Mouse (Mus musculus) MEL-GATA-1-ER (cell line): ENCODE measurements around the gene Akna.

Source experiments
- DNase-seq: peaks from one replicate; pipeline ENCODE4 v3.0.0-alpha.2; 2012; ENCODE audit warnings: low read depth; ENCODE audit errors: extremely low read depth

Gene Akna

DNA sequence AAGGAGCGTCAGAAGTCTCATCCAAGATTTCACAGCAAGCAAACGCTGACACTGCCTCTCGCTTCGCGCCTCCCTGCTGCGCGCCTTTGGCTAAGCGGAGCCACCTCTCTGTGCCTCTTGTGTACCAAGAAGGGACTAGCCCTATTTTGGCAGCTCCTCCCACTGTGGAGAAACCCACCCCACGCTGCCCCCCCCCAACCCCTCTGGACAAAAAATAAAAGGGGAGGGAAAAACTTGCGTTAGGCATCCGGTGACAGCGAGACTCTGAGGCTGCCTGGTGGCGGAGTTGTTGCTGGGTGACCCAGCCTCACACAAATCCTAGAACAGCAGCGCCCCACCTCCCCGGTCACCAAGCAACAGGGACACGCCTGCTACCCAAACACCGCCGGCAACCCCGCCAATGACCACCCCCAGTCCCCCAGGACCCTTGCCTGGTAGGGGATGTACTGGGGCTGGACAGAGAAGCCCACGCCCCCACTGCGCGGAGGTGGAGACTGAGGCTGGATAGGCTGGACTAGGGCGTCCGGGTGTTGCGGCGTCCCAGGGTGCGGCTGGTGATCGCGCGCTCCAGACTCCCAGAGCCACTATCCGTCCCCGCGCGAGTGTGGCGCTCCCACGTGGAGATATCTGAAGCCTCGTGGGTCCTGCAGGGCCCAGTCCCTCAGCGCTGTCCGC is 6.9 kb upstream of the Akna start:
- no peak for DNase-seq

DNA sequence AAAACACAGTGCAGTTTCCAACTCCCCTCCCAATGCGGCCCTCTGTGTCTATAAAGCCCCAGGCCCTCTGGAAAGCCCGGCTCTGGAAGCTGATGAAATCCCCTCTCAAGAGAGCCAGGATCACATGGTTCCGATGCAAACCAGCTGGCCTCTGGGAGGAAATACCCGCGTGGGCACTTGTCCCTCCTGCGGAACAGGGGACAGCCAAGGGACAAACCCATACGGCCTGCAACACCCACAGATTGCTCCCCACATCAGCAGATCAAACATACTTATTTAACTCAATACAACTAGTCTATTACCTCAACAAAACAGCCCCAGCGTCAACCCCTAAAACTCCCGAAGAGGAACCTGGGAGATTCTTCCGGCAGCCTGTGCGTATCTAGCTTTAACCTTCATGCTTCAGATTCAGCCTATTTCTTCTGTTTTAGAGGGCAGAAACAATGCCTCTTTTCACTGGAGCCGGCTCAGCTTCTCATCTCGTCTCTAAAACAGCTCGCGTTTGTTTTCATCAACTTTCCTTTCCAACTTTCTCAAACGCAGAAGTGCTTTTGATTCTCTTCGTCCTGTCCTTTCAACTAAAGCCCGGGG is 6.3 kb upstream of the Akna start:
- DNase-seq: no peak

DNA sequence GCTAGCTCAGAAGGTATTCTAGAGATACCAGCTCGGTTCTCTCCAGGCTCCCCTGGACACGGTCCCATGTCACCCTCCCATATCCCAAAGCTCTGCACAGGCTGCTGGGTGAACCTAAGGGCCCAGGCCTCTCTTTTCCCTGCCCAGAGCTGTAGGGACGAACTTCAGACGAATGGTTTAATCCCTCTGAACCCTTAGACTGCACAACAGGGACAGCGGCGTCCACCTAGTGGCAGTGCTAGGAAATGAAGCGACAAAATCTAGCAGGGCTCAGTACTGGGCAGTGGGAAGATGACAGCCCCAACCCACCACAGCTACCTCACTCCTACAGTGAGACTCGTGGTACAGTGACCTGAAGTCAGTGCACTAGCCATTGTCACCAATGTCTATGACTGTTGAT is 5.5 kb upstream of the Akna start:
- peak; percentile 54 for DNase-seq

DNA sequence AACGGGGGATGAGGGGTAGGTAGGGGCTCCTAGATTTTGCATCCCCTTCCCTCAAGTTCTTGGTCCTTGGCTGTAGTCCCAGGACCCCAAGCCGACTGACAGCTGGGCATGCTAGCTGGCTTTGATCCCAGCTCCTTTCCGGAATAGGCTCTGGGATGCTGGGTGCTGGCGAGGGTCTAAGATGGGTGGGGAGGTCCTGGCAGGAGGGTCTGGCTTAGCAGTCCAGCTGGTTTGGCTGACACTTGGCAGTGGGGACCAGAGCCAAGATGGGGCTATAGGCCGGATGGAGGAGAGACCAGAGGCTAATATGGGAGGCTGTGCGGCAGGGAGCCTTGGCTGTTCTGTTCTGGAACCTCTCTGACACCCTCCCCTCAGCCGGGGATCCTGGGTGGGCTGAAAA is 5.1 kb upstream of the Akna start:
- no peak for DNase-seq

DNA sequence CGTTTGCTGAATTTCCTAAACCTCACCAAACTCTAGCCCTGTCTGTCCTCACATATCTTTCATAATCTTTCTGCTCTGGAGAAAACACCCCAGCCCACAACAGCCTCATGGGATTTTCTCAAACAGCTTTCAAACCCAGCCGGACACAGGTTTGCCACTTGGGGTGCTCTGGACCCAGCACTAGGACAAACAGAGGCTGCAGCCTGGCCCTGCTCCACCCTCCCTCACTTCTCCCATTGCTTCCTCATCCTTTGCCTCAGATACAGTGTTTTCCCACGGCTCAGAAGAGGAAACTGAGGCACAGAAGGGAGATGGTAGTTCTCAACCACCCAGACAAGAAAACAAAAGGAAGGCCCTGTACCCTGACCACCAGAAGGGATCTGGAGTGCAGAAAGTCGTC is 2.5 kb upstream of the Akna start:
- no peak for DNase-seq

DNA sequence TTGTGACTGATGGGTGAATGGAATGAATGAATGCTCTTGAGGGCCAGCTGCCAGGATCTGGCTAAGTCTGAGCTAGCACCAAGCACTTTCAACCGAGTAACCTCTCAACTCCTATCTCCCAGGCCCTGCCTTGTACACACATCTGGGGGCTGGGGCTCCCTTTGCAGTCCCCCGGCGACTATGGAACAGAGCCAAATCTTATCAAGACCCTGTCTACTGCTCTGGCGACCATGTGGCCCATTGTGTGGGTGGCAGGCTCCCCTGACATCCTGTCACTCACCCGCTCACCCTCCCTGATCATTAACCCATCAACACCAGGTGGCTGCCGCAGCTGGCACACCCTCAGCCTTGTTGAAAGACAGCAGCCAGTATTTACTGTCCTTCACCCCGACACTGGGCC is 1.9 kb upstream of the Akna start:
- no peak for DNase-seq

DNA sequence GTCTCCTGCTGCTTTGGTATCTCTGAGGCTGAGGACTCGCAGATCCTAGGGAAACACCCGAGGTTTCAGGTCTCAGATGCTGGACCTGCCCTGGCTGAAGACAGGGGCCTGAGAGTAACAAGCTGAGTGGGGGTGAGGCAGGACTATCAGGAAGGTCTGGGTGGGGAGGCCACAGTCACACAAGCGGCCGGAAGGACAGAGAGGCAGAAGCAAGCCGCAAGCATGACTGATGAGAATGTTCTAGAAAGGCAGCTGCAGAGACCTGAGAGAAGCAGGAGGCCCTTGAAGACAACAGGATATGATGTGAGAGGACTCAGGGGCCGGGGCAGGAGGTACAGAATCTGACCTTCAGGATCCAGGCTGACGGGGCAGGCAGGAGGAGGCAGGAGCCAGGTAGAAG is 1.1 kb upstream of the Akna start:
- DNase-seq: no peak

DNA sequence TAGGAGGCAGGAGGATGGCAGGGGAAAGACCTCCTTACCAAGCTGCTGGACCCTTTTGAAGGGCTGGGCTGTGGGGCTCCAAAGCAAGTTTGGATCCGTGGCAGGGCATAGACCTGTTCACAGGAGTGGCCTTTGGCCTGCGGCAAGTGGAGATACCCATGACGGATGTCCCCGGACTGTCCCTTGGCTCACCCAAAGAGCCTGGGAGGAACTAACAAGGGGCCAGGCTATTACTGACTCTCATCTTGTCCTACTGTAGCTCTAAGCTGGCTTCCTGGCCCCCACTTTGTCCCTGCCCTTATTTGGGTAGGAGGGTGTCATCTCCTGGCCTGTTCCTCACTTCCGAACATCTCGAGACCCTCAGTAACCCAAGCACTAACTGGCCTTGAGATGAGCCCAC is 596 bp downstream of the Akna start:
- no peak for DNase-seq

DNA sequence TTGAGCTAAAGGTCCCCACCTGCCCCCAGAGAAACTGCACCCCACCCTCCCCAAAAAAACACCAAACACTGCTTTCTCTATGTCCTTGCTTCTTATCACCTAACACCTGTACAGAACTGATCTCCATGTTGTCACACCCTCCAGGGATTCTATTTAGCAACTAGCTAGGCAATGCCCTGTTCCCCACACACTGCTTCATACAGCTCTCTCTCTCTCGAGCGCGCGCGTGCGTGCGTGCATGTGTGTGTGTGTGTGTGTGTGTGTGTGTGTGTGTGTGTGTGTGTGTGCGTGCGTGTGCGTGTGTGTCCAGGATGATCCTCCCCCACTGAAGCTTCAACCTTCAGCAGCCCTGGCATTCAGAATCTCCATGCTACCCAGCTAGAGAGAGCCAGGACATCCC is 1.1 kb downstream of the Akna start:
- DNase-seq: no peak

DNA sequence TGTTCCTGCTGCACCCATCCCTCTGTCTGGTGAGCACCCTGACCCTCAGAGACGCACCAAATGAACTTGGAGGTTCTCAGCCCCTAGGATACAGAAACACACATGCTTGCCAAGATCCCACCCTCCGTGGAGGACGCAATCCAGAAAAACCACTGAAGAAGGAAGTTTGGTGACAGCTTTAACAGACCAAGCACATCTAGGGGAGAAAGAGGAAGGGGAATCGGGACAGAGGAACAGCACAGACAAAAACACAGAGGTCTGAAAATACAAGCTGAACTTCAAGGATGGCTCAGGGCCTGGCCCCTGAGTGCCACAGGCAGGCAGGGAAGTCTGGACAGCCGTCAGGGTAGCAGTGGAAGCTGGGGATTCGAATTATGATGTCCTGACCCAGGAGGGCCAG is 1.5 kb downstream of the Akna start:
- peak; percentile 56 for DNase-seq

DNA sequence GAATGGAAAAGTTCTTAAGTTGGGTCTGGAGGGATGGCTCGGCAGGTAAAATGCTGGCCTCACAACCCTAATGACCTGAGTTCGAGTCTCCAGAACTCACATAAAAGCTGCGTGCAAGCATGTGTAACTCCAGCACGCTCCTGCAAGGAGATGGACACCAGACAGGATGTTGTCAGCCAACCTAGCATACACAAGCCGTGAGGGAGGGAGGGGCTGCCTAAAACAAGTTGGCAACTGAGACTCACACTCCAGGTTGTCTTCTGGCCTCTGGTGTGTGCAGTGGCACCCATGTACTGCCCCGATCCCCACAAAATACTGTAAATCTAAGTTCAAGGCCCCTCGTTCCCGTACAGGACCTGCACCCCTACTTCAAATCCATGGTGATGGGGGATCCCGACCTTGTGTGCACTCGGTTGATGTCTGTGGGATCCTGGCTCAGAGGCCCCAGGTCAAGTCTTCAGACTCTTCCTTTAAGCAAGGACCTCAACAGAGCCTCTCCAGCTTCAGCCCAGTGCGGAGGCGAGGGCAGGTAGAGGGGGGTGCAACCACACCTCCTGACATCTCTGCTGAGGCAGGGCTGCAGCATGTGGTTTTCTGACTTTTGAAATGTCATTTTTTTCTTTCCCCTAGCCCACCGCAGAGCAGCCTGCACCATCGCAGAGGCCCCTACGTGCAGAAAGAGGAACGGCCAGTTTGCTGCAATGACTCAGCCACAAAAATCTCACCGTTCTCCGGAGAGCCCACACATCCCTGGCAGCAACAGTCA is 2.4 kb downstream of the Akna start:
- no peak for DNase-seq

DNA sequence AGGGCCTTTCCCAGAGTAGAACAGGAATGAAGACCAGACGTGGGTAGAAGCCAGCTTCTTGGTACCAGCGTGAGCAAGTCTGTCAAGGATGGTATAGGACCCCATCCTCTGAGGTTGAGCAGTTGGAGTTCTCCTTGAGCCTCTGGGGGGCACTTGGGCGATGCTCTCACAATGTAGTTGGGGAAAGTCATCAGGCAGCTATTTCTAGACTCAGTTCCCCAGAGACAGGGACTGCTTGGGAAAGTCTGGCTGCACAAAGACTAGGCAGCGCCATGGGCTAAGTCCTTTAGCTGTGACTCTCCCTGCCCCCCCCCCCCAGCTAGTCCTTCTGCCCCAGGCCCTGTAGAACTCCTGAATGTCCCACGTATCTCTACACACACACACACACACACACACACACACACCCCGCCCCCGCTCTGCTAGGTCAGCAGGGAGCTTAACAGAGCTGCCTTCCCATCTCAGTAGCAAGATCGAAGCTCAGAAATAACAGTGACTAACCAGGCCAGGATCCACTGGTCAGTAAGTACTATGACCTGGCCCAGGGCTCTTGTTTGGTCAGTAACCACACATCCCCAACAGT is 3.4 kb downstream of the Akna start:
- no peak for DNase-seq

DNA sequence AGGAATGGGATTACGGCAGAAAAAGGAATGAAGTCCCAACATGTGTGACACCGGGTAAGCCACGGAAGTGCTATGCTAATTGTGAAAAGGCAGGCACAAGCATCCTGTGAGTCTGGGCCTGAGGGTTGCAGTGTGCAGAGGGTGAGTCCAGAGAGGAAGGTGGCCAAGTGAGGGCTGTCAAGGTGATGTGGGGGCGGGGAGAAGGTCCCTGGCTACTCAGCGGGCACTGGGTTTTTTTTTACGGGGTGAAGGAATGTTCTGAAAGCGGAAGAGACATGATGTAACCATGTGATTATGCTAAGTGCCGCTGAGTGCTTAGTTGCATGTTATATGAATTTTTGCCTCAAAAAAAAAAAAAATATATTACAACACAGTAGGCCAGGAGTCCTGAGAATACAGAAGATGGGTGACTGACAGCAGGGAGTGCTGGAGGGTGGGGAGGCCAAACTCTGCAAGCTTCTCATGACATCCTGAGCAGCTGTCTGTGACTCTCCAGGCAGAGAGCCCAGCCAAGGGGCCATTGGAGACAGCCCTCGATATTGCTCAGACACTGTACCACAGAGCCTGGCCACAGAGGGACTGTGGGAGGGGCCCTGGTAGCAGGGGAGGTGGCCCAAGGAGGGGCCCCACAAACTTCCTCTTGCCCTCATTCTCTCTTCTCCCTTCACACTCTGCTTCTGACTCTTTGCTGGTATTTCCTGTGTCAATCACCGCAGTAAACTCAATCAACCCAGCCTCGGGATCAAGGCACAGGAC is 4.1 kb downstream of the Akna start:
- DNase-seq: no peak

DNA sequence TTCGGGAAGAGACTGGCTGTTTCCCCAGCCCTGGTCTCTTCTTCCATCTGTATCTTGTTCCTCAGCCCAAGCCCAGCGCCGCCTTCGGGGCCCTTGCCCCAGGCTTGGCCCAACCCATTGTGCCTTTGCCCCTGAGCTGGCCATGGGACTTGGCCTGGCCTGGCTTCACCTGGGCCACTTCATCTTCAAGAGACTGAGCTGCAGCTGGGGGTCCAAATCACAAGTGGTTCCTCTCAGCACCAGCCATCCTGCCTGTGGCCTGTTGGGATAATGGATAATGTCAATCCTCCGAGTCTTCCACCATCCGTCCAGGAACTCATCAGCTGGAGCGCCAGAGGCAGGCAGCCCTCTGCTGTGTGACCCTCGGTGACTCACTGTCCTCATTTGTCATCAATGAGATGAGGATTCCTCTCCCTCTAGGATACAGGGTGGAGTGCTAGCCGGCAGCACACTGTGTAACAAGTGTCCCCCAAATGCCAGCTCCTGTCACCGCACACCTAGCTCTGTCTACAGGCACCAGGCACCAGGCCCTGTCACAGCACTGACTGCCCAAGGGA is 5.1 kb downstream of the Akna start:
- no peak for DNase-seq

DNA sequence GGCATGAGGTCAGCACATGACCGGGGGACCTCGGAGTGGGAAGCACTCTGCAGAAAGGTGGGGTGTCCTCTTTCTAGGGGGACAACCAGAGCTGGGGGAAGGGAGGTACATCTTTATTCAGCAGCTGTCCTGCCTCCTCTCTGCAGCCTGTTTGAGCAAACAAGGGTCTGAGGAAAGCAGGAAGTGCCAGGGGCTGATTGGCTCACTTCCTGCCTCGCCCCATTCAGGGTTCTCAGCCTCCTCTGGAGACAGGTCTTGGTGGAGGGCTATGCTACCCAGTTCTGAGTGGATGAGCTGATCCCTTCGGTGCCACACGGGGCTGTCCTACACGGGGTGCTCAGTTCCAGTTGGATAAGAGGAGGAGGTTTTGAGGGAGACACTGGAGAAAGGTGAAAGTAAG is 11.8 kb downstream of the Akna start:
- DNase-seq: no peak

DNA sequence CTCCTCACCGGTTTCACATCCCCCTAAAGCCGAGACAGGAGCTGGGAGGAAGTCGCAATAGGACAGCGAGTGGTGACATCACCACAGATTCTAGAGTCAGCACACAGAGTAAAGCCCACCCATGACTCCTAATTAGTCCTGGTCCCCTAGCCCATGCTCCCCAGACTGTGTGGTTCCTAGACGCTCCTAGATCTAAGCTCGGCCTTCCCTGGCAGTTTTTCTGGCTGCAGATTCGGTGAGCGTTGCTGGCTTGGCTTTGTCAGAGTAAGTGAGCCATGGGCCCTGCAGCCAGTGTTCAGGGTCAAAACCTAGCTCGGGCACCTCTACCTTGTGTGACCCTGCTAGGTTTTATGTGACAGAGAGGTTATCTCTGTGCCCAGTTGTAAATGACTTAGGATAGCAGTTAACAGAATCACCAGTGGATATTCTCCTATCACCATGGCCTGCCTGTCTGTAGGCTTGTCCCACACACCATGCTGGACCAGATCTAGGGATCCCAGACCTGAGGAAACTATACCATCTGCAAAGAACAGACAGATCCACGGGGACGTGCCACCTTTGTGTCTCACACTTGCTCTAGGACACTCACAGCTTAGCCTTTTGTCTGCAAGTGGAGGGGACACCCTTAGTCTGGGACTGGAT is 13.1 kb downstream of the Akna start:
- no peak for DNase-seq

DNA sequence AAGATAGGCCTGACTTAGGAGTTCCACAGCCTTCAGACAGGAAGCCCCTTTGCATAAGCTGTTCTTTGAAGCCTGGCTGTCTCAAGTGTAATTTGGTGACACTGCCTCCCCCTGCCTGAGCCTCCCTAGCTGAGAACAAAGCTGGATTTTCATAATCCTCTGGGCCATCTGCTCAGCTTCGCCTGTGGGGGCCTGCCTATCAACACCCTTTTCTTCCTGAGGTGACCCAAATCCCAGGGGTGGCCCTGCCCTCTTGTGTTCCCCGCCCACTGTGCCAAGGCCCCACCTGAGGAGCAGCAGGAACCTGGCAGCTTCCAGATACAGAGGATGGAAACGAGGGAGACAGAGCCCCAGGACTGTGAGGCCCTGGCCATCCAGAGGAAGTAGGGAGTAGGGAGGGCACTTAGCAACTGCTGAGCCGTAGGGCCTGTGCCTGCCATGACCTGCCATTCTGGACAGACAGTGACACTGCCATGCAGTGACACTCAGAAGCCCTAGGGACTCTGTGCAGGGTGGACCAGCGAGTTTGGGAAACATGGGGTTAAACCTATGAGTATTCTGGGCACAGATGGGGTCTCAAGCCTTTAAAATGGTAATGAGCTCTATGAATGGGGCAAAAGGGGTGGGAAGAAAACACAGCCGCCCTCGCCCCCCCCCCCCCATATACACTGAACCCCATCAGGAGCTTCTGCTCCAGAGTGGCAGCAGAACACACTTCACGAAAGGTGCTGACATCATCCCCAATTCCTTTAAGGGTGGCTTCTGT is 13.8 kb downstream of the Akna start:
- no peak for DNase-seq

DNA sequence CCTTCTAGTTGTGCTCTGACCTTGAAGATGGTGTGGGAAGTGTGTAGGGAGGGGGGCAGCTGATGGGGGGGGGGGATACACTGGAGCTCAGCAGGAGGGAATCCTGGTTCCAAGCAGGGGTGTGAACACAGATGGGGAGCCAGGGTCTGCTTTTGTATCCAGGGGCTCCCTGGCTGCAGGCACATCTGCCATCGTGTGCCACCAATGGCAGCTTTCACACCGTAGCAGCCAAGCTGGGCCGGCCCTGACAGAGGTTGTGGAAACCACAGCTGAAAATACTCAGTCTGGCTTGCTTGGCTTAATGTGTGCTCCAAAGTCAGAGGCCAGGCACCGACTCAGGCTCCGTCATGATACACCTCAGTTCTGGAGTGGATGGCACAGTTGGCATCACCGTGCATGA is 15.1 kb downstream of the Akna start:
- no peak for DNase-seq

DNA sequence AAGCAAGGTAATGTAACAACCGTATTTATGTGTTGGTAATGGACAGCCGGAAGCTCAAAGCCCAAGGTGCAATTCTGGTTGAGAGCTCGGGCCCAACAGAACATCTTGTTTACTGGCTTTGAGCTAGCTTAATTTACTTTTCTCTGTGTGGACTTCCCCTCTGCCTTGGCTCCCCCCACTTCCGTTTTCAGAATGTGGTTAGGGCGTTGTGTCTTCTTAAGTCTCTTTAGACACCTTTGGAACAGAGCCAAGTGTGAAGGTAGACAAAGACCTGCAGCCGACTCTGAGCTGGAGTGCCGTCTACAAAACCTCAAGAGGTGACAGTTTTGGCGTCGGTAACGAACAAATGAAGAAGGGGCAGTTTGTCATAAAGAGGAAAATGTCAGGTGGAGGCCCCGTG is 17.4 kb downstream of the Akna start:
- DNase-seq: peak; percentile 80

DNA sequence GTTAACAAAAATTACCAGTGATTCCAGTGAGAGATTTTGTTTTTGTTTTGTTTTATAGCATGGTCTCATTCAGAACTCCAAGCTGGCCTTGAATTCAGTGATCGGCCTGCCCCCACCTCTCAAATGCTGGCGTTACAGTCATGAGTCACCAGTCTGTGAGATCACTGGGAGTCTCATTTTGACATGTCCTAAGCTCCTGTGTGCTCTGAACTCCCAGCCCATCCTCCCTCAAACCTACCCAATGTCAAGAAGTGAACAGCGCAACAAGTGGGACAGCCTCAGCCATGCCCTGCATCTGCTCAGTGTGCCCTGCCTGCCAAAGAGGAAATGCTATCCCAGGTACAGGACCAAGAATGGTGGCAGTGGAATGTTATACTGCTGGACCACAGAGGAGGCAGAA is 17.9 kb downstream of the Akna start:
- no peak for DNase-seq
